Comparison of ENCODE assay signal across 20 mouse cellular contexts in the genomic region with DNA sequence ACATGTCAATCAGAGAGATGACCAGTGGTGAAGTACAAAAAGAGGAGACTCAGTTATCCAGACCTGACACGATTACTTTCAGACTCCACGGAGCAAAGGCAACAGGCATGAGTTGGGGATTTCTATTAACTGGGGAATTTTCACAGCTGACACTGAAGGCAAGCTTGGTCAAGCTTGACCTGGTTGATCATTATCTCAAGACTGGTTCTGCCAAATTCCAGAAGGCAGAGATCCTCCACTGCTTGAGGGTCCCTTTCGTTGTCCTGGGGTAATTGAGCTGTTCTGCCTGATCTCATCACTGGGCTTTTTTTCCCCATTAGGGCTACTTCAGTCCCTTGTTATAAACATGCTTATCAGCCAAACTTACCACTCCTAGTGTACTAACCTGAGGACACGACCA. TPM values are rescaled to one million over a fixed set of nuclear protein-coding genes. Genes with fewer than 3 reads are reported as not detected.
DNase-seq lines count a peak whose midpoint lies in the region; ATAC-seq lines count a peak whose summit lies in the region.
"Had no signal": no experiment of that assay in that cellular context is flagged by ENCODE, and none has a peak within 500 bp of the region (broad histone marks: within the 10 kb centered on the region; RNA-seq: fewer than 3 reads in every experiment).

No protein-coding gene starts in this region.

- 56% methylated on average over 4 of the region's 4 CpGs for WGBS in kidney, embryonic 16.5 days

- H3K27ac ChIP-seq in kidney, embryonic 16.5 days (ENCODE audit: low read length) = peak overlapping the region; percentile 64; the same call in 1 of the 2 replicates
- H3K27ac ChIP-seq: embryonic facial prominence, embryonic 13.5 days; forebrain, embryonic 12.5 days; heart, adult 2 months; heart, embryonic 15.5 days; hindbrain, embryonic 14.5 days had no signal

- H3K4me1 ChIP-seq in kidney, embryonic 16.5 days (ENCODE audit: insufficient read depth, low read length) = 0 out of 2 replicates have a peak, but pooled peaks cover 3% of the 10 kb centered on the region
- H3K4me1 ChIP-seq: embryonic facial prominence, embryonic 13.5 days; forebrain, embryonic 12.5 days; heart, embryonic 15.5 days had no signal

- H3K27me3 ChIP-seq in kidney, embryonic 16.5 days (ENCODE audit: insufficient read depth, low read length) = no peaks in the 10 kb centered on the region
- H3K27me3 ChIP-seq: embryonic facial prominence, embryonic 13.5 days; forebrain, embryonic 12.5 days; heart, embryonic 15.5 days had no signal

- DNase-seq in kidney, adult 11 months = peak; percentile 78
- peak; percentile 72 to 87 for DNase-seq in kidney, adult 8-10 months
- DNase-seq in kidney, postnatal 25 days = peak; percentile 64 to 65
- DNase-seq in left cerebral cortex, adult 11 months (ENCODE audit: low spot score) = no peak
- no peak for DNase-seq in lung, postnatal 14 days
- DNase-seq in adrenal gland, adult 2 months = no peak
- DNase-seq: adrenal gland, postnatal 10 days; cerebellum, adult 18-20 months; cerebellum, adult 9-11 months; cerebellum, postnatal 36 days; gastrocnemius, postnatal 10 days; heart, adult 2 months; heart, postnatal 14 days had no signal

- H3K36me3 ChIP-seq in kidney, embryonic 16.5 days (ENCODE audit: insufficient read depth, low read length) = no peaks in the 10 kb centered on the region
- H3K36me3 ChIP-seq: embryonic facial prominence, embryonic 13.5 days; forebrain, embryonic 12.5 days; heart, embryonic 15.5 days had no signal

- no peaks in the 10 kb centered on the region for H3K9me3 ChIP-seq in kidney, embryonic 16.5 days (ENCODE audit: low read length)
- H3K9me3 ChIP-seq: embryonic facial prominence, embryonic 13.5 days; forebrain, embryonic 12.5 days; heart, embryonic 15.5 days had no signal

- no peak overlapping the region for H3K9ac ChIP-seq in kidney, embryonic 16.5 days (replicated peaks; ENCODE audit: low read length)
- H3K9ac ChIP-seq: embryonic facial prominence, embryonic 13.5 days; forebrain, embryonic 12.5 days; heart, embryonic 15.5 days; hindbrain, embryonic 14.5 days had no signal

- no peak overlapping the region for H3K4me2 ChIP-seq in kidney, embryonic 16.5 days (replicated peaks; ENCODE audit: low read depth, low read length)
- H3K4me2 ChIP-seq: embryonic facial prominence, embryonic 13.5 days; forebrain, embryonic 12.5 days; heart, embryonic 11.5 days; heart, embryonic 15.5 days; hindbrain, embryonic 14.5 days had no signal

- peak; percentile 92; the same call in 1 of the 2 replicates for ATAC-seq in kidney, embryonic 16.5 days (ENCODE audit: low FRiP score, low TSS enrichment)
- ATAC-seq: forebrain, embryonic 16.5 days had no signal

- H3K4me3 ChIP-seq in kidney, embryonic 16.5 days (ENCODE audit: low read length) = no peak overlapping the region
- H3K4me3 ChIP-seq: embryonic facial prominence, embryonic 13.5 days; forebrain, embryonic 12.5 days; heart, adult 2 months; heart, embryonic 15.5 days had no signal

RNA-seq across cellular contexts. Expression of gene Itga1, which starts 7.9 kb away (rescaled TPM):
- polyA plus RNA-seq in kidney, embryonic 16.5 days (2015; fragmentation: Nextera tagmentation; extraction: Ambion mirVana) = 32.2 and 32.5 TPM in 2 replicates
- 10 to 100 TPM; 30.7 to 32.4 TPM for total RNA-seq in adrenal gland, adult 2 months (2021)
- polyA plus RNA-seq in adrenal gland, adult 2 months (2012; rRNA removed) = 3.6 and 3.8 TPM in 2 replicates

RNA-seq across cellular contexts. Expression of gene Gm49395, which starts 7.9 kb away (rescaled TPM):
- polyA plus RNA-seq in kidney, embryonic 16.5 days (2015; fragmentation: Nextera tagmentation; extraction: Ambion mirVana) = 6.7 and 8.8 TPM in 2 replicates
- total RNA-seq in adrenal gland, adult 2 months (2021) = 1 to 10 TPM; 5.3 to 8.8 TPM
- 16.5 and 21.8 TPM in 2 replicates for polyA plus RNA-seq in adrenal gland, adult 2 months (2012; rRNA removed)

RNA-seq across cellular contexts. Expression of gene Pelo, which starts 19.6 kb away (rescaled TPM):
- polyA plus RNA-seq in kidney, embryonic 16.5 days (2015; fragmentation: Nextera tagmentation; extraction: Ambion mirVana) = 5.8 and 7.5 TPM in 2 replicates
- total RNA-seq in adrenal gland, adult 2 months (2021) = 10 to 100 TPM; 24.7 to 24.9 TPM
- polyA plus RNA-seq in adrenal gland, adult 2 months (2012; rRNA removed) = 26.9 and 27.3 TPM in 2 replicates

Comparison
In these comparisons a context has a peak if more than half of its experiments do, and no peak if none do; other contexts are left out.
1. DNase-seq: peak in kidney, adult 11 months (single experiment), kidney, adult 8-10 months (2 of 2) and kidney, postnatal 25 days (2 of 2); none in left cerebral cortex, adult 11 months (single experiment), lung, postnatal 14 days (single experiment) and adrenal gland, adult 2 months (single experiment).